ENCODE assay signal across 1 mouse cellular context in genomic region chr3:131294503-131294902, GRCm38 (mm10).
TF ChIP-seq lines count a peak whose summit lies in the region.

No protein-coding gene starts in this region.

TF ChIP-seq in MEL, 35 proteins besides CTCF, POLR2A, EP300 and RAD21:
- TF ChIP-seq BHLHE40 (IDR thresholded peaks at IDR 0.05; ENCODE audit: borderline replicate concordance, low read depth, low read length) (no peak), HCFC1 (IDR thresholded peaks at IDR 0.05; ENCODE audit: low read depth, low read length) (no peak), POLR2AphosphoS5 (IDR thresholded peaks at IDR 0.05; ENCODE audit: borderline replicate concordance, low read depth, low read length) (no peak), SIN3A (IDR thresholded peaks at IDR 0.05; ENCODE audit: low read length) (no peak), USF1 (IDR thresholded peaks at IDR 0.05; ENCODE audit: low read depth, low read length) (no peak), JUND (IDR thresholded peaks at IDR 0.05; ENCODE audit: low read depth, low read length) (no peak), ZKSCAN1 (IDR thresholded peaks at IDR 0.05; ENCODE audit: low read depth, low read length) (no peak), GATA1 (IDR thresholded peaks at IDR 0.05; ENCODE audit: low read depth, low read length) (no peak), MAFK (IDR thresholded peaks at IDR 0.05; ENCODE audit: borderline replicate concordance, low read depth, low read length) (no peak), USF2 (IDR thresholded peaks at IDR 0.05; ENCODE audit: borderline replicate concordance in 1 of 2, insufficient read depth in 1 of 2, low read depth in 1 of 2, low read length in 2 of 2) (no peak), ELF1 (IDR thresholded peaks at IDR 0.05; ENCODE audit: low read depth, low read length) (no peak), MAX (IDR thresholded peaks at IDR 0.05; ENCODE audit: low read length) (no peak), ZC3H11A (IDR thresholded peaks at IDR 0.05; ENCODE audit: low read depth, low read length) (no peak)
